ENCODE assay signal across 12 mouse cellular contexts in genomic region chr1:24673231-24673630, GRCm38 (mm10).
"Had no signal": no experiment of that assay in that cellular context is flagged by ENCODE, and none has a peak within 500 bp of the region (broad histone marks: within the 10 kb centered on the region; RNA-seq: fewer than 3 reads in every experiment).

No protein-coding gene starts in this region.

- DNase-seq: gastrocnemius, postnatal 14 days; gastrocnemius, postnatal 36 days; heart, adult 18-20 months; heart, postnatal 10 days; kidney, adult 11 months; kidney, adult 2 months; kidney, adult 9 months; kidney, postnatal 14 days; kidney, postnatal 36 days; layer of hippocampus, adult 9-11 months; layer of hippocampus, postnatal 36 days; left cerebral cortex, postnatal 4 days had no signal
